Mouse (Mus musculus) stomach, postnatal 0 days (tissue): Measurements from ENCODE around the gene Adgrg5. TPM values are rescaled to one million over a fixed set of nuclear protein-coding genes. Genes with fewer than 3 reads are reported as not detected.

Experiments
- ATAC-seq: fragments of 200-750 bp; cut with Nextera tagmentation; 2 replicates; pipeline ENCODE4 v1.8.0; 2017; ENCODE audit not compliant: low FRiP score, low TSS enrichment
- DNase-seq: peaks from one replicate; pipeline ENCODE4 v3.0.0-alpha.2; 2016; ENCODE audit warnings: low spot score
- H3K27ac ChIP-seq: fragments of 300-500 bp; sonication (generic); replicated peaks from 2 replicates; pipeline ENCODE4 v1.5.1; 2014; ENCODE audit warnings: mild to moderate bottlenecking, control low read depth
- H3K27me3 ChIP-seq: fragments of 300-500 bp; sonication (generic); 2 replicates; pipeline ENCODE4 v1.6.1; 2014; ENCODE audit warnings: low read length; ENCODE audit not compliant: control insufficient read depth, insufficient read depth
- H3K36me3 ChIP-seq: fragments of 300-500 bp; sonication (generic); 2 replicates; pipeline ENCODE4 v1.6.1; 2014; ENCODE audit warnings: low read length, mixed read lengths; ENCODE audit not compliant: control insufficient read depth, insufficient read depth
- H3K4me1 ChIP-seq: fragments of 300-500 bp; sonication (generic); replicated peaks from 2 replicates; pipeline ENCODE4 v1.6.1; 2014; ENCODE audit warnings: antibody characterized with exemption; ENCODE audit not compliant: control insufficient read depth, insufficient read depth
- H3K4me2 ChIP-seq: fragments of 300-500 bp; sonication (generic); replicated peaks from 2 replicates; pipeline ENCODE4 v1.6.1; 2014; ENCODE audit warnings: low read depth, mild to moderate bottlenecking, control low read depth, moderate library complexity
- H3K4me3 ChIP-seq: fragments of 300-500 bp; sonication (generic); 2 replicates; pipeline ENCODE4 v1.5.1; 2014; ENCODE audit warnings: low read depth, low read length, control low read depth
- H3K9ac ChIP-seq: fragments of 300-500 bp; sonication (generic); 2 replicates; pipeline ENCODE4 v1.6.1; 2014; ENCODE audit warnings: mild to moderate bottlenecking, low read length, control low read depth, mixed read lengths
- H3K9me3 ChIP-seq: fragments of 300-500 bp; sonication (generic); 2 replicates; pipeline ENCODE4 v1.6.1; 2016; ENCODE audit warnings: low read length; ENCODE audit not compliant: control insufficient read depth
- CTCF ChIP-seq: IDR thresholded peaks from 2 replicates; pipeline ENCODE4 v1.5.1; 2016; ENCODE audit warnings: antibody characterized with exemption, low read depth, mild to moderate bottlenecking, moderate library complexity
- EP300 ChIP-seq: optimal IDR thresholded peaks from 2 replicates; pipeline ENCODE3; 2016; ENCODE audit warnings: antibody characterized with exemption
- WGBS: fragments of 180-500 bp; shearing (Covaris S2); extraction: QIAGEN DNeasy Blood & Tissue Kit; methylation state at CpG from one replicate; pipeline ENCODE4 v1.1.7; 2014; 5-methylcytosine and 5-hydroxymethylcytosine counted together
- polyA plus RNA-seq: library from polyadenylated mRNA; unstranded; fragments of >200 nt; fragmentation: Nextera tagmentation; extraction: Ambion mirVana; gene quantifications from 2 replicates; pipeline ENCODE4 v1.2.1, GENCODE M21; 2015

Gene Adgrg5
- polyA plus RNA-seq, 1 experiment from 2014 or later = 0.27 TPM

DNA sequence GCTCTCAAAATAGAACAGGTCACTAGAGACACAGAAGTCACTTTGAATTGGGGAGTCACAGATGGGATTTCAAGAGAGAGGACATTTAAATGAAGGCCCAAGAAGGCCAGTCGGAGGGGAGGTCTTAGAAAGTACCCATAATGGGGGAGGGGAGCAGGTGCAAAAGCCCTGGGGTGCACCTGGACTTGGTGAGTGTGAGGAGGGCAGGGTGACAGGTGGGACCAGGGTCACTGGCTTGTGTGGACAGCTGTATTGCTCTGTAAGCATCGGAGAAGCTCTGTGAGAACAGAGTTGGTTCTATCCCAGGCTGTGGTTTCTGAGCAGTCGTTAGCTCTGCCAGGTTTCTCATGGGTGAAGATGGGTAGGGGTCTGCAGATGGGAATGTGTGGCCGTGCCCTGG, 68.5 kb downstream of the Adgrg5 start:
- H3K4me2 ChIP-seq = no peak overlapping the region
- no peak overlapping the region for H3K4me3 ChIP-seq
- ATAC-seq (no peak), DNase-seq (no peak)
- 76% methylated on average over 4 of the region's 4 CpGs for WGBS
- H3K9ac ChIP-seq = no peak overlapping the region
- peak overlapping the region; percentile 73 for H3K27ac ChIP-seq
- H3K36me3 ChIP-seq = no peaks in the 10 kb centered on the region
- H3K9me3 ChIP-seq = no peaks in the 10 kb centered on the region
- peaks cover 7% of the 10 kb centered on the region for H3K4me1 ChIP-seq
- TF ChIP-seq CTCF (no peak), EP300 (no peak)
- no peaks in the 10 kb centered on the region for H3K27me3 ChIP-seq

DNA sequence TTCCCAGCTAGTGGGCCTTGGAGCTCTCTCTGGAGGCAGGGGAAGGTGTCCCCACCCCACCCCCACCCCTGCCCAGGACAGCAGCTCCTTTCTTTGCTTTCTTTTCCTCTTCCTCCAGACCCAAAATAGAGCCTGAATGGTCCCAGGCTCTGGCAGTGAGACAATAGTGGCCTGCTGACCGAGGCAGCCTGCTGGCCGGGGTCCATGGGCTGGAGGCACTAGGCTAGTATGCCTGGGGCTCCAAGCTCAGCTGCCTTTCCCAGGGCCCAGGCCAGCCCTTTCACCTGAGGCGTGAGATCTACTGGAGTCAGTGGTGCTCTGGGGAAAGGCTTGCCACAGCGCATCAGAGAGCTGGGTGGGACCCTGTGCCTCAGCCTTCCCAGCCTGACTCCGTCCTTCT, 69.0 kb downstream of the Adgrg5 start:
- no peak for TF ChIP-seq EP300
- no peak for TF ChIP-seq CTCF
- Histone ChIP-seq H3K4me3 (no peak overlapping the region), H3K27ac (peak overlapping the region; percentile 73), H3K4me2 (no peak overlapping the region), H3K4me1 (peaks cover 7% of the 10 kb centered on the region), H3K27me3 (no peaks in the 10 kb centered on the region), H3K36me3 (no peaks in the 10 kb centered on the region), H3K9me3 (no peaks in the 10 kb centered on the region), H3K9ac (no peak overlapping the region)
- ATAC-seq (no peak; the same call in 1 of the 2 replicates), DNase-seq (peak; percentile 32)
- WGBS = 41% methylated on average over 4 of the region's 5 CpGs

Other genes starting within 250 kb of the Adgrg5 start
- gene Pllp, start 227.4 kb upstream of the Adgrg5 start, polyA plus RNA-seq = 164 and 188 TPM in 2 replicates
- 0.06 TPM in 1 of 2 replicates, not detected in the other for gene Ccl22, start 178.1 kb upstream of the Adgrg5 start, polyA plus RNA-seq
- gene Cx3cl1, start 151.7 kb upstream of the Adgrg5 start, polyA plus RNA-seq = 18.0 and 21.9 TPM in 2 replicates
- gene Ccl17, start 113.2 kb upstream of the Adgrg5 start, polyA plus RNA-seq = 0.42 and 0.55 TPM in 2 replicates
- gene Coq9, start 85.4 kb upstream of the Adgrg5 start, polyA plus RNA-seq = 62.3 and 66.7 TPM in 2 replicates
- 58.8 and 61.7 TPM in 2 replicates for gene Ciapin1, start 85.3 kb upstream of the Adgrg5 start, polyA plus RNA-seq
- gene Polr2c, start 66.2 kb upstream of the Adgrg5 start, polyA plus RNA-seq = 70.4 and 72.7 TPM in 2 replicates
- 19.3 and 20.5 TPM in 2 replicates for gene Dok4, start 47.4 kb upstream of the Adgrg5 start, polyA plus RNA-seq
- gene Ccdc102a, start 5.6 kb upstream of the Adgrg5 start, polyA plus RNA-seq = 12.0 and 12.7 TPM in 2 replicates
- gene Adgrg1, start 51.1 kb downstream of the Adgrg5 start, polyA plus RNA-seq = 42.4 and 50.9 TPM in 2 replicates
- 0.61 and 0.92 TPM in 2 replicates for gene Adgrg3, start 94.0 kb downstream of the Adgrg5 start, polyA plus RNA-seq
- gene Drc7, start 131.4 kb downstream of the Adgrg5 start, polyA plus RNA-seq = 0.04 TPM in 1 of 2 replicates, not detected in the other
- 11.6 and 12.4 TPM in 2 replicates for gene Katnb1, start 157.5 kb downstream of the Adgrg5 start, polyA plus RNA-seq